ENCODE assay signal across 8 mouse cellular contexts in the genomic region with DNA sequence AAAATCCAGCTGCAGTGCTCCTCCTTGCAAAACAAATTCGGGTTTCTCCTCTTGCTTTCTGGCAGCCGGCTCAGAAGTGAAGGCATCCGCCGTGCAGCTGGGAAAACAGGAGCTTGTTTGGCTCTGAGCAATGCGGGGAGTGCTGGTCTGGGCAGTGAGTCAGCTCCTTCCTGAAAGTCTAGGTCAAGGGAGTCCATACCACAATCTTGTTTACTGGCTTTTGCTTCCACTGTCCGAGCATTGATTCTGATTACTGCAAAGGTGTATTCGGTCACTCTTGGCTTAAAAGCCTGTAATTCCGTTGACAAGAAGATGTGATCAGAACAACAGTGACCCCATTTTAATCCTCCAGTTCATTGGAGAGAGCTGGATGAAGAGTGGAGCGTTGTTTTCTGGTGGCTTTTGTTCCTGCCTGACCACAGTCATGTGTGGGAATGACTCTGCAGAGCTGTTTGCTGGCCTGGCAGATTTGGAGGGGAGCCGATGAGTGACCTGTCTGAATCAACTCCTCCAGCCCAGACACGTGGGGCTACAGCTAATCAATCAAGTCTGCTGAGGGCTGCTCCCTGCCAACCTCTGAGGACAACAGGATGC.
DNase-seq lines count a peak whose midpoint lies in the region; ATAC-seq and TF ChIP-seq lines count a peak whose summit lies in the region.

No protein-coding gene starts in this region.

- TF ChIP-seq CTCF in heart, adult 2 months (IDR thresholded peaks at IDR 0.05): no peak

- intact Hi-C loops in heart, adult 2 months (cut with DNase I): loop anchor here (2.0 kb wide), 2 partner anchors 38 to 66 kb away; a partner anchor contains a TSS

- no peaks in the 10 kb centered on the region; the same call in 1 of the 2 replicates for H3K27me3 ChIP-seq in heart, embryonic 10.5 days (ENCODE audit: insufficient read depth, poor library complexity, severe bottlenecking)
- no peaks in the 10 kb centered on the region for H3K27me3 ChIP-seq in heart, adult 2 months (ENCODE audit: control insufficient read depth, insufficient read depth, low read length)
- H3K27me3 ChIP-seq in kidney, embryonic 16.5 days (ENCODE audit: insufficient read depth, low read length): no peaks in the 10 kb centered on the region
- no peaks in the 10 kb centered on the region for H3K27me3 ChIP-seq in liver, embryonic 16.5 days (ENCODE audit: control insufficient read depth, insufficient read depth, low read depth, low read length)
- H3K27me3 ChIP-seq in forebrain, embryonic 11.5 days (ENCODE audit: control insufficient read depth, insufficient read depth, low read length): no peaks in the 10 kb centered on the region

- peak overlapping the region; percentile 17; the same call in 1 of the 2 replicates for H3K4me2 ChIP-seq in kidney, embryonic 16.5 days (replicated peaks; ENCODE audit: low read depth, low read length)
- H3K4me2 ChIP-seq in liver, embryonic 16.5 days (ENCODE audit: low read depth, low read length): peak overlapping the region; percentile 18; the same call in 1 of the 2 replicates
- no peak overlapping the region for H3K4me2 ChIP-seq in forebrain, embryonic 11.5 days (ENCODE audit: low read depth, low read length, severe bottlenecking)

- TF ChIP-seq EP300 in heart, adult 2 months (IDR thresholded peaks at IDR 0.05; ENCODE audit: insufficient read depth, low read depth, low read length): no peak

- ATAC-seq in kidney, embryonic 16.5 days (ENCODE audit: low FRiP score, low TSS enrichment): peak; percentile 81; the same call in 1 of the 2 replicates
- ATAC-seq in liver, embryonic 16.5 days (ENCODE audit: low read depth): peak; percentile 56
- ATAC-seq in forebrain, embryonic 11.5 days (replicated peaks; ENCODE audit: low FRiP score): no peak

- no peaks in the 10 kb centered on the region for H3K36me3 ChIP-seq in heart, embryonic 10.5 days
- no peaks in the 10 kb centered on the region for H3K36me3 ChIP-seq in heart, adult 2 months (ENCODE audit: control insufficient read depth, insufficient read depth, low read length)
- no peaks in the 10 kb centered on the region for H3K36me3 ChIP-seq in kidney, embryonic 16.5 days (ENCODE audit: insufficient read depth, low read length)
- no peaks in the 10 kb centered on the region for H3K36me3 ChIP-seq in liver, embryonic 16.5 days (ENCODE audit: control insufficient read depth, insufficient read depth)
- H3K36me3 ChIP-seq in forebrain, embryonic 11.5 days (ENCODE audit: control insufficient read depth, insufficient read depth, low read length): no peaks in the 10 kb centered on the region

- 50% methylated on average over 11 of the region's 11 CpGs for WGBS in heart, embryonic 10.5 days
- WGBS in heart, adult 2 months: 6% methylated on average over 11 of the region's 11 CpGs
- 24% methylated on average over 11 of the region's 11 CpGs for WGBS in kidney, embryonic 16.5 days
- WGBS in liver, embryonic 16.5 days (ENCODE audit: insufficient replicate concordance): 17% methylated on average over 11 of the region's 11 CpGs
- WGBS in forebrain, embryonic 11.5 days: 75% methylated on average over 11 of the region's 11 CpGs

- H3K27ac ChIP-seq in heart, embryonic 10.5 days: no peak overlapping the region; the same call in 1 of the 2 replicates
- H3K27ac ChIP-seq in heart, adult 2 months: peak overlapping the region; percentile 75
- H3K27ac ChIP-seq in kidney, embryonic 16.5 days (ENCODE audit: low read length): peak overlapping the region; percentile 79
- no peak overlapping the region for H3K27ac ChIP-seq in liver, embryonic 16.5 days (ENCODE audit: low read length)
- H3K27ac ChIP-seq in forebrain, embryonic 11.5 days (ENCODE audit: low read depth, low read length): no peak overlapping the region

- DNase-seq in heart, adult 11 months: peak; percentile 98
- no peak for DNase-seq in heart, embryonic 10.5 days (ENCODE audit: low spot score)
- peak; percentile 85 for DNase-seq in brain, adult 2 months (ENCODE audit: low read depth, low spot score)
- DNase-seq in heart, adult 2 months: peak; percentile 73 to 85
- DNase-seq in right cerebral cortex, postnatal 10 days (ENCODE audit: low spot score in 2 of 2): peak; percentile 56 to 59
- DNase-seq in forebrain, embryonic 11.5 days (ENCODE audit: low spot score): no peak

- no peak overlapping the region for H3K4me3 ChIP-seq in heart, embryonic 10.5 days
- peak overlapping the region; percentile 19; the same call in 1 of the 2 replicates for H3K4me3 ChIP-seq in heart, adult 2 months
- no peak overlapping the region for H3K4me3 ChIP-seq in kidney, embryonic 16.5 days (ENCODE audit: low read length)
- H3K4me3 ChIP-seq in liver, embryonic 16.5 days (ENCODE audit: low read depth, low read length): no peak overlapping the region
- H3K4me3 ChIP-seq in forebrain, embryonic 11.5 days (ENCODE audit: low read depth, low read length): no peak overlapping the region

- H3K9me3 ChIP-seq in heart, embryonic 10.5 days: no peaks in the 10 kb centered on the region
- H3K9me3 ChIP-seq in kidney, embryonic 16.5 days (ENCODE audit: low read length): no peaks in the 10 kb centered on the region
- H3K9me3 ChIP-seq in liver, embryonic 16.5 days (replicated peaks; ENCODE audit: control insufficient read depth, low read length): no peaks in the 10 kb centered on the region
- H3K9me3 ChIP-seq in forebrain, embryonic 11.5 days (ENCODE audit: control insufficient read depth, low read length): no peaks in the 10 kb centered on the region

- no peaks in the 10 kb centered on the region for H3K4me1 ChIP-seq in heart, embryonic 10.5 days
- peaks cover 16% of the 10 kb centered on the region for H3K4me1 ChIP-seq in heart, adult 2 months (ENCODE audit: control insufficient read depth, insufficient read depth, low read length)
- peaks cover 15% of the 10 kb centered on the region; the same call in 1 of the 2 replicates for H3K4me1 ChIP-seq in kidney, embryonic 16.5 days (ENCODE audit: insufficient read depth, low read length)
- H3K4me1 ChIP-seq in liver, embryonic 16.5 days (ENCODE audit: control insufficient read depth, low read depth, low read length): no peaks in the 10 kb centered on the region
- no peaks in the 10 kb centered on the region for H3K4me1 ChIP-seq in forebrain, embryonic 11.5 days (replicated peaks; ENCODE audit: control insufficient read depth, insufficient read depth, low read length)

- H3K9ac ChIP-seq in heart, adult 2 months (ENCODE audit: low read depth, low read length): peak overlapping the region; percentile 22; the same call in 1 of the 2 replicates
- peak overlapping the region; percentile 41; the same call in 1 of the 2 replicates for H3K9ac ChIP-seq in kidney, embryonic 16.5 days (replicated peaks; ENCODE audit: low read length)
- H3K9ac ChIP-seq in liver, embryonic 16.5 days (ENCODE audit: low read depth, low read length): no peak overlapping the region
- no peak overlapping the region for H3K9ac ChIP-seq in forebrain, embryonic 11.5 days (ENCODE audit: low read length)

- TF ChIP-seq POLR2A in heart, adult 2 months (IDR thresholded peaks at IDR 0.05; ENCODE audit: insufficient read depth, low read depth, low read length): no peak

- no peaks in the 10 kb centered on the region for H3K79me2 ChIP-seq in heart, adult 2 months (replicated peaks; ENCODE audit: control insufficient read depth, insufficient read depth, low read length)

Comparison
In these comparisons a context has a peak if more than half of its experiments do, and no peak if none do; other contexts are left out.
1. DNase-seq: peak in heart, adult 11 months (single experiment), brain, adult 2 months (single experiment), heart, adult 2 months (2 of 2) and right cerebral cortex, postnatal 10 days (2 of 2); none in heart, embryonic 10.5 days (single experiment) and forebrain, embryonic 11.5 days (single experiment).
2. H3K27ac ChIP-seq: peak in heart, adult 2 months (single experiment) and kidney, embryonic 16.5 days (single experiment); none in heart, embryonic 10.5 days (single experiment), liver, embryonic 16.5 days (single experiment) and forebrain, embryonic 11.5 days (single experiment).
3. H3K9ac ChIP-seq: peak in heart, adult 2 months (single experiment) and kidney, embryonic 16.5 days (single experiment); none in liver, embryonic 16.5 days (single experiment) and forebrain, embryonic 11.5 days (single experiment).